ENCODE assay signal across 7 mouse cellular contexts in genomic region chr10:40519586-40519985, GRCm38 (mm10). TPM values are rescaled to one million over a fixed set of nuclear protein-coding genes. Genes with fewer than 3 reads are reported as not detected.
DNase-seq lines count a peak whose midpoint lies in the region; ATAC-seq and TF ChIP-seq lines count a peak whose summit lies in the region.

No protein-coding gene starts in this region.

- 0 out of 2 replicates have a peak overlapping the region, but pooled peaks have one; percentile 41 for H3K27ac ChIP-seq in hindbrain, embryonic 10.5 days
- no peak overlapping the region for H3K27ac ChIP-seq in hindbrain, embryonic 12.5 days
- no peak overlapping the region for H3K27ac ChIP-seq in limb, embryonic 10.5 days

- no peaks in the 10 kb centered on the region for H3K36me3 ChIP-seq in hindbrain, embryonic 10.5 days
- no peaks in the 10 kb centered on the region for H3K36me3 ChIP-seq in hindbrain, embryonic 12.5 days
- no peaks in the 10 kb centered on the region for H3K36me3 ChIP-seq in limb, embryonic 10.5 days

- no peaks in the 10 kb centered on the region for H3K9me3 ChIP-seq in hindbrain, embryonic 10.5 days
- no peaks in the 10 kb centered on the region for H3K9me3 ChIP-seq in hindbrain, embryonic 12.5 days (replicated peaks)
- no peaks in the 10 kb centered on the region for H3K9me3 ChIP-seq in limb, embryonic 10.5 days (replicated peaks)

- no peak for TF ChIP-seq CTCF in brain, embryonic 14.5 days (IDR thresholded peaks at IDR 0.05; ENCODE audit: borderline replicate concordance, extremely low read depth, insufficient read depth, insufficient read length)

- DNase-seq in hindbrain, embryonic 10.5 days (ENCODE audit: low spot score): no peak
- DNase-seq in brain, embryonic 14.5 days (ENCODE audit: low read depth): peak; percentile 85
- DNase-seq in frontal cortex, adult 2 months (ENCODE audit: extremely low spot score in 1 of 2, low spot score in 1 of 2): peak; percentile 38 to 68
- peak; percentile 64 to 74 for DNase-seq in left cerebral cortex, postnatal 10 days (ENCODE audit: extremely low spot score in 1 of 2, low spot score in 2 of 2)
- DNase-seq in thymus, postnatal 14 days: no peak
- DNase-seq in limb, embryonic 10.5 days (ENCODE audit: low spot score): no peak

- no peak for TF ChIP-seq POLR2A in brain, embryonic 14.5 days (IDR thresholded peaks at IDR 0.05; ENCODE audit: borderline replicate concordance, extremely low read depth, insufficient read depth, insufficient read length, poor library complexity, severe bottlenecking)

- no peak for ATAC-seq in hindbrain, embryonic 12.5 days (ENCODE audit: low FRiP score)

- no peak overlapping the region for H3K4me2 ChIP-seq in hindbrain, embryonic 12.5 days (replicated peaks)

- intact Hi-C loops in left cerebral cortex, postnatal 10 days (cut with DNase I): loop anchor here (5.0 kb wide), 1 partner anchor 72 kb away; no protein-coding TSS in a partner anchor

- H3K27me3 ChIP-seq in hindbrain, embryonic 10.5 days (ENCODE audit: insufficient read depth, poor library complexity, severe bottlenecking): 0 out of 2 replicates have a peak, but pooled peaks cover 3% of the 10 kb centered on the region
- H3K27me3 ChIP-seq in hindbrain, embryonic 12.5 days: no peaks in the 10 kb centered on the region
- H3K27me3 ChIP-seq in limb, embryonic 10.5 days (ENCODE audit: low read depth, poor library complexity, severe bottlenecking): no peaks in the 10 kb centered on the region

- WGBS in hindbrain, embryonic 10.5 days: 87% methylated on average over 4 of the region's 4 CpGs
- WGBS in hindbrain, embryonic 12.5 days: 83% methylated on average over 4 of the region's 4 CpGs
- 90% methylated on average over 4 of the region's 4 CpGs for WGBS in limb, embryonic 10.5 days

- no peak overlapping the region for H3K4me3 ChIP-seq in hindbrain, embryonic 10.5 days
- H3K4me3 ChIP-seq in hindbrain, embryonic 12.5 days: no peak overlapping the region
- H3K4me3 ChIP-seq in limb, embryonic 10.5 days: no peak overlapping the region

- H3K4me1 ChIP-seq in hindbrain, embryonic 10.5 days (replicated peaks): peaks cover 77% of the 10 kb centered on the region
- H3K4me1 ChIP-seq in hindbrain, embryonic 12.5 days: peaks cover 23% of the 10 kb centered on the region
- peaks cover 18% of the 10 kb centered on the region; the same call in 1 of the 2 replicates for H3K4me1 ChIP-seq in limb, embryonic 10.5 days

- H3K9ac ChIP-seq in hindbrain, embryonic 12.5 days: no peak overlapping the region

RNA-seq across cellular contexts. Expression of gene Slc22a16, which starts 50.5 kb away (rescaled TPM):
- not detected in 2 replicates for polyA plus RNA-seq in hindbrain, embryonic 10.5 days (2016; fragmentation: Nextera tagmentation; extraction: Ambion mirVana)
- not detected in 2 replicates for polyA plus RNA-seq in hindbrain, embryonic 12.5 days (2016; fragmentation: Nextera tagmentation; extraction: Ambion mirVana)
- polyA plus RNA-seq in brain, embryonic 14.5 days (2012; rRNA removed): not detected in 2 replicates
- not detected in 2 replicates for polyA plus RNA-seq in frontal cortex, adult 2 months (2012; rRNA removed)
- total RNA-seq in left cerebral cortex, postnatal 10 days (2021): not detected
- not detected in 2 replicates for polyA plus RNA-seq in limb, embryonic 10.5 days (2016; fragmentation: Nextera tagmentation; extraction: Ambion mirVana)

Comparison
In these comparisons a context has a peak if more than half of its experiments do, and no peak if none do; other contexts are left out.
1. DNase-seq: peak in brain, embryonic 14.5 days (single experiment), frontal cortex, adult 2 months (2 of 2) and left cerebral cortex, postnatal 10 days (2 of 2); none in hindbrain, embryonic 10.5 days (single experiment), thymus, postnatal 14 days (single experiment) and limb, embryonic 10.5 days (single experiment).